Mouse (Mus musculus): ENCODE measurements around the gene Tenm4. TPM values are rescaled to one million over a fixed set of nuclear protein-coding genes. Genes with fewer than 3 reads are reported as not detected.
A peak's percentile ranks its signal among the peaks of the same experiment; 100 is the strongest.

Gene Tenm4
- total and polyA plus RNA-seq, 3 experiments, result 0.03 to 0.26 (median 0.04) TPM

DNA sequence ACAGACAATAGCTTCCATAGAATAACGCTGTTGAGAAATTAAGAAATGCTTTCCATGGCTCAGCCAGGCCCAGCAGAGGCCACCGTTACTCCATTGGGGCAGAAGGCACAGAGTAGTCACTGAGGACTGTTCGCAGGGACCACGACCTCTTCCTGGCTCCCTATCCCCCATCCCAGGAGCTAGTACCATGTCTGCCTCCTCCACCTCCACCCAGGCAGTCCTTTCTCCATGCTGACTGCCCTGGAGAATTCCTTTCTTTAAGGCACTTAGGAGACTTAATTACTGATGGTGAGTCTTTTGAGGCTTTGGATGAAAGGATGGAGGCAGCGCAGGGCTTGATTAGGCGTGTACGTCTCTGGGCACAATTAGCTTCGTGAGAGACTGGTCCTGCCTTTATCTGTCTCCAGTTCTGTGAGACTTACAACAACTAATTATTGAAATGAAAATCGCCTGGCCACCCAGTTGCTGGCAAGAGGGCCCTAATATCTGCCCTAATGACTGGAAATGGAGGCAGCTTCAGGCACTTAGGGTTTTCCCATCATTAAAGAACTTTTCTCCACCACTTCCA is 365.4 kb downstream of the Tenm4 start:
- no peak overlapping the region for H3K9ac ChIP-seq (ENCODE audit: insufficient read depth, low read depth)

DNA sequence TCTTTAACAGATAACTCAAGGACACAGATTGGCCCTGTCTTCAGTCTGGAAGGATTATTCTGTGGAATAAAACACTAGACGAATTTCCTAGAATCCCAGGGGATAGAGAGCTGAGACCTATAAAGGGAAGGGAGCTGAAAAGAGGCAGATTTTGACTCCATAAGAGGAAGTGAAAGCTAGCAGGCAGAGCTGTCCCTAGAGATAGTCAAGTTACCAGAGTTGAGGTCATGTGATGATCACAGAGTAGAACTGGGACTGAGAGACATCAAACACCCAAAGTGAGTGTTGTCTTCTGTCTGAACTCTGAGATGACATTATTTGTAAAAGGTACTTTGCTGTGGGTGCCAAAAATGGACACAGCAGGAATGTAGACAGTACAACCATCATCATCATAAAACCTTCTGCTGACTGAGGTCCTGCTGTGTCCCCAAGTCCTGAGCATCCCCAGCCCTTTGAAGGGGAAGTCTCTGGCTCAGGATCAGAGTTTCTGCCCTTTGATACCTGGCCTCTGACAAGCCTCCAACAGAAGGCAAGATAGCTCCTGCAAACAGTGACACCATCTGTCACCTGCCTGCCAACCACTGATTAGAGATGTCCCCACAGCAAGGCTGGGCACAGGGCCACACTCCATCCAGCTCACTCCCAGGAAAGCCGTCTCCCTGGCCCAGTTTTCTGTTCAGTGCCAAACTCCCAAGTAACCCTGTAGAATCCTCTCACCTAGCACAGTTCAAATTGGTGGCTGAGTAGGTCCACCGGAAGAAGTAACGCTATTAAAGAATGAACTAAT is 368.4 kb downstream of the Tenm4 start:
- DNase-seq (ENCODE audit: extremely low read depth), result peak; percentile 72
- H3K36me3 ChIP-seq (replicated peaks in 1 of 2; ENCODE audit: control insufficient read depth in 1 of 2, insufficient read depth in 1 of 2, low read length in 1 of 2), result no peaks in the 10 kb centered on the region
- TF ChIP-seq USF2 (conservative IDR thresholded peaks at IDR 0.05; ENCODE audit: low read depth, low read length), result peak; percentile 49
- TF ChIP-seq PAX5 (IDR thresholded peaks at IDR 0.05; ENCODE audit: low read length), result no peak
- no peak for TF ChIP-seq CTCF (conservative IDR thresholded peaks at IDR 0.05 in 1 of 2, IDR thresholded peaks at IDR 0.05 in 1 of 2; ENCODE audit: low read depth in 2 of 2, low read length in 2 of 2)
- no peak for TF ChIP-seq JUND (conservative IDR thresholded peaks at IDR 0.05; ENCODE audit: low read depth, low read length)
- TF ChIP-seq KAT2A (IDR thresholded peaks at IDR 0.05; ENCODE audit: insufficient replicate concordance, low read length), result no peak
- peak; percentile 42; the same call in 1 of the 2 replicates for TF ChIP-seq BHLHE40 (IDR thresholded peaks at IDR 0.05; ENCODE audit: low read depth, low read length)
- peak; percentile 42 for TF ChIP-seq USF1 (IDR thresholded peaks at IDR 0.05; ENCODE audit: low read depth, low read length)
- TF ChIP-seq EP300 (IDR thresholded peaks at IDR 0.05; ENCODE audit: low read length), result peak; percentile 83
- TF ChIP-seq NRF1 (IDR thresholded peaks at IDR 0.05; ENCODE audit: low read depth, low read length), result no peak
- TF ChIP-seq IRF4 (IDR thresholded peaks at IDR 0.05; ENCODE audit: low read depth, low read length), result peak; percentile 54
- no peak for TF ChIP-seq UBTF (IDR thresholded peaks at IDR 0.05; ENCODE audit: low read depth, low read length)
- TF ChIP-seq MAZ (IDR thresholded peaks at IDR 0.05; ENCODE audit: low read depth, low read length), result no peak
- no peak for TF ChIP-seq ZMIZ1 (IDR thresholded peaks at IDR 0.05; ENCODE audit: low read depth, low read length)
- TF ChIP-seq ZKSCAN1 (IDR thresholded peaks at IDR 0.05; ENCODE audit: borderline replicate concordance, low read depth, low read length), result no peak
- no peak for TF ChIP-seq TCF12 (IDR thresholded peaks at IDR 0.05; ENCODE audit: low read depth, low read length)
- 0 out of 2 replicates have a peak, but pooled peaks have one; percentile 4 for TF ChIP-seq JUN (IDR thresholded peaks at IDR 0.05; ENCODE audit: insufficient read depth, low read depth, low read length)
- TF ChIP-seq RAD21 (IDR thresholded peaks at IDR 0.05; ENCODE audit: low read depth, low read length), result no peak
- H3K4me2 ChIP-seq (ENCODE audit: insufficient read depth, low read depth, poor library complexity, severe bottlenecking), result no peak overlapping the region
- H3K27ac ChIP-seq (ENCODE audit: insufficient read depth, low read depth), result no peak overlapping the region
- no peaks in the 10 kb centered on the region for H3K79me2 ChIP-seq (replicated peaks; ENCODE audit: control insufficient read depth, extremely low read depth, insufficient read depth, poor library complexity, severe bottlenecking)
- no peak overlapping the region for H3K9ac ChIP-seq (ENCODE audit: insufficient read depth, low read depth)
- peaks cover 12% of the 10 kb centered on the region for H3K9me3 ChIP-seq (replicated peaks; ENCODE audit: low read length)
- H3K4me1 ChIP-seq (ENCODE audit: control insufficient read depth in 1 of 2, insufficient read depth in 2 of 2), result peaks cover 0 to 18% of the 10 kb centered on the region in 2 experiments; a peak in 2 of 4 replicates
- H3K4me3 ChIP-seq (replicated peaks in 1 of 3; ENCODE audit: low read depth in 2 of 3, low read length in 2 of 3, poor library complexity in 1 of 3), result no peak overlapping the region
- H3K27me3 ChIP-seq (replicated peaks), result no peaks in the 10 kb centered on the region
- dilution Hi-C loops (cut with MboI; ENCODE audit: extremely low pct_ligation_motif_present, extremely low pct_unique_long_range_greater_than_20kb, low sequenced_read_pairs), result no loop called here
- in situ Hi-C loops (cut with MboI; ENCODE audit: low pct_ligation_motif_present, low pct_unique_long_range_greater_than_20kb, low sequenced_read_pairs), result no loop called here

More for the DNA sequence above, 365.4 kb downstream of the Tenm4 start:
- H3K4me2 ChIP-seq (ENCODE audit: insufficient read depth, low read depth, poor library complexity, severe bottlenecking), result no peak overlapping the region
- no peak overlapping the region for H3K27ac ChIP-seq (ENCODE audit: insufficient read depth, low read depth)
- peaks cover 0 to 18% of the 10 kb centered on the region in 2 experiments; a peak in 2 of 4 replicates for H3K4me1 ChIP-seq (ENCODE audit: control insufficient read depth in 1 of 2, insufficient read depth in 2 of 2)
- no peaks in the 10 kb centered on the region for H3K27me3 ChIP-seq (replicated peaks)
- H3K79me2 ChIP-seq (replicated peaks; ENCODE audit: control insufficient read depth, extremely low read depth, insufficient read depth, poor library complexity, severe bottlenecking), result no peaks in the 10 kb centered on the region
- in situ Hi-C loops (cut with MboI; ENCODE audit: low pct_ligation_motif_present, low pct_unique_long_range_greater_than_20kb, low sequenced_read_pairs), result no loop called here
- no peak for DNase-seq (ENCODE audit: extremely low read depth)
- H3K36me3 ChIP-seq (replicated peaks in 1 of 2; ENCODE audit: control insufficient read depth in 1 of 2, insufficient read depth in 1 of 2, low read length in 1 of 2), result no peaks in the 10 kb centered on the region
- dilution Hi-C loops (cut with MboI; ENCODE audit: extremely low pct_ligation_motif_present, extremely low pct_unique_long_range_greater_than_20kb, low sequenced_read_pairs), result no loop called here
- peaks cover 12% of the 10 kb centered on the region for H3K9me3 ChIP-seq (replicated peaks; ENCODE audit: low read length)
- TF ChIP-seq HCFC1 (IDR thresholded peaks at IDR 0.05; ENCODE audit: low read depth, low read length), result no peak
- no peak for TF ChIP-seq GABPA (IDR thresholded peaks at IDR 0.05; ENCODE audit: insufficient replicate concordance, low read depth, low read length)
- no peak for TF ChIP-seq USF2 (conservative IDR thresholded peaks at IDR 0.05; ENCODE audit: low read depth, low read length)
- no peak for TF ChIP-seq JUND (conservative IDR thresholded peaks at IDR 0.05; ENCODE audit: low read depth, low read length)
- H3K4me3 ChIP-seq (replicated peaks in 1 of 3; ENCODE audit: low read depth in 2 of 3, low read length in 2 of 3, poor library complexity in 1 of 3), result no peak overlapping the region

Data from CH12.LX (cell line).